Mouse (Mus musculus) intestine, postnatal 0 days (tissue): ENCODE results near the gene Sat1. TPM values are rescaled to one million over a fixed set of nuclear protein-coding genes. Genes with fewer than 3 reads are reported as not detected.
"Not testable (repeated sequence)": the region's sequence is repeated elsewhere in the genome, so short reads cannot be mapped to it uniquely, and the experiment has no call there.

Experiments used
- ATAC-seq: fragments of 200-750 bp; cut with Nextera tagmentation; 2 replicates; pipeline ENCODE4 v1.8.0; 2017; ENCODE audit warnings: mild to moderate bottlenecking, moderate TSS enrichment, moderate library complexity
- H3K27ac ChIP-seq: fragments of 300-500 bp; sonication (generic); 2 replicates; pipeline ENCODE4 v1.5.1; 2014; ENCODE audit warnings: mild to moderate bottlenecking, low read depth, low read length, moderate library complexity
- H3K27me3 ChIP-seq: fragments of 300-500 bp; sonication (generic); replicated peaks from 2 replicates; pipeline ENCODE4 v1.6.1; 2014; ENCODE audit warnings: low read length, mixed read lengths; ENCODE audit not compliant: control insufficient read depth, insufficient read depth
- H3K36me3 ChIP-seq: fragments of 300-500 bp; sonication (generic); 2 replicates; pipeline ENCODE4 v1.6.1; 2014; ENCODE audit warnings: mild to moderate bottlenecking, moderate library complexity; ENCODE audit not compliant: control insufficient read depth, insufficient read depth
- H3K4me1 ChIP-seq: fragments of 300-500 bp; sonication (generic); replicated peaks from 2 replicates; pipeline ENCODE4 v1.6.1; 2014; ENCODE audit warnings: antibody characterized with exemption, low read length, mixed read lengths; ENCODE audit not compliant: control insufficient read depth, insufficient read depth
- H3K4me2 ChIP-seq: fragments of 300-500 bp; sonication (generic); replicated peaks from 2 replicates; pipeline ENCODE4 v1.6.1; 2014; ENCODE audit warnings: low read depth, mild to moderate bottlenecking, moderate library complexity
- H3K4me3 ChIP-seq: fragments of 300-500 bp; sonication (generic); 2 replicates; pipeline ENCODE4 v1.5.1; 2014; ENCODE audit warnings: low read depth, low read length
- H3K9ac ChIP-seq: fragments of 300-500 bp; sonication (generic); 2 replicates; pipeline ENCODE4 v1.6.1; 2014; ENCODE audit warnings: mild to moderate bottlenecking, low read depth, low read length
- H3K9me3 ChIP-seq: fragments of 300-500 bp; sonication (generic); 2 replicates; pipeline ENCODE4 v1.6.1; 2016; ENCODE audit warnings: mixed run types; ENCODE audit not compliant: control insufficient read depth
- CTCF ChIP-seq: sonication (generic); IDR thresholded peaks from 2 replicates; pipeline ENCODE4 v1.5.1; 2016; ENCODE audit warnings: low read depth, mild to moderate bottlenecking, control low read depth, antibody characterized with exemption, moderate library complexity
- WGBS: fragments of 180-500 bp; shearing (Covaris S2); extraction: QIAGEN DNeasy Blood & Tissue Kit; methylation state at CpG from one replicate; pipeline ENCODE4 v1.1.7; 2014; 5-methylcytosine and 5-hydroxymethylcytosine counted together
- polyA plus RNA-seq: library from polyadenylated mRNA; unstranded; fragments of >200 nt; fragmentation: Nextera tagmentation; extraction: Ambion mirVana; gene quantifications from 2 replicates; pipeline ENCODE4 v1.2.1, GENCODE M21; 2015

The Sat1 gene
- polyA plus RNA-seq, 1 experiment from 2014 or later: 790 TPM

- H3K4me3 ChIP-seq: peak overlapping the region; percentile 64
- no peak for ATAC-seq
- H3K36me3 ChIP-seq: no peaks in the 10 kb centered on the region
- H3K27ac ChIP-seq: 0 out of 2 replicates have a peak overlapping the region, but pooled peaks have one; percentile 90
- H3K4me2 ChIP-seq: peak overlapping the region; percentile 54
- TF ChIP-seq CTCF: no peak
- no peaks in the 10 kb centered on the region for H3K4me1 ChIP-seq
- H3K9me3 ChIP-seq: no peaks in the 10 kb centered on the region
- H3K27me3 ChIP-seq: no peaks in the 10 kb centered on the region
- H3K9ac ChIP-seq: no peak overlapping the region; the same call in 1 of the 2 replicates
- 67% methylated on average over 5 of the region's 5 CpGs for WGBS
Observed at GRCm38 (mm10) chrX:155214291-155215136, 1.7 kb downstream of the Sat1 start.

- TF ChIP-seq CTCF: no peak
- Histone ChIP-seq H3K4me1 (no peaks in the 10 kb centered on the region), H3K4me3 (no peak overlapping the region), H3K9ac (no peak overlapping the region), H3K9me3 (no peaks in the 10 kb centered on the region), H3K27me3 (no peaks in the 10 kb centered on the region), H3K4me2 (no peak overlapping the region), H3K36me3 (no peaks in the 10 kb centered on the region), H3K27ac (no peak overlapping the region)
- 31% methylated on average over 1 of the region's 1 CpGs for WGBS
- no peak for ATAC-seq
Observed at GRCm38 (mm10) chrX:155208671-155209070, 7.6 kb downstream of the Sat1 start.

GRCm38 (mm10) chrX:155205436-155205835, 10.8 kb downstream of the Sat1 start:
- H3K4me3 ChIP-seq, H3K4me1 ChIP-seq, H3K9me3 ChIP-seq, H3K27me3 ChIP-seq, H3K9ac ChIP-seq, H3K27ac ChIP-seq, ATAC-seq, H3K4me2 ChIP-seq, H3K36me3 ChIP-seq: not testable (repeated sequence)
- 88% methylated on average over 2 of the region's 2 CpGs for WGBS

- Histone ChIP-seq H3K9ac (no peak overlapping the region), H3K36me3 (no peaks in the 10 kb centered on the region), H3K4me1 (no peaks in the 10 kb centered on the region), H3K4me2 (no peak overlapping the region), H3K9me3 (no peaks in the 10 kb centered on the region), H3K4me3 (no peak overlapping the region), H3K27me3 (no peaks in the 10 kb centered on the region), H3K27ac (no peak overlapping the region)
- no peak for TF ChIP-seq CTCF
- WGBS: 59% methylated on average over 2 of the region's 2 CpGs
- ATAC-seq: peak; percentile 69
Observed at GRCm38 (mm10) chrX:155202406-155203305, 13.6 kb downstream of the Sat1 start.

- H3K9ac ChIP-seq: no peak overlapping the region
- H3K4me3 ChIP-seq: no peak overlapping the region
- H3K9me3 ChIP-seq: no peaks in the 10 kb centered on the region
- H3K4me1 ChIP-seq: no peaks in the 10 kb centered on the region
- no peak for ATAC-seq
- H3K4me2 ChIP-seq: no peak overlapping the region
- TF ChIP-seq CTCF: no peak
- WGBS: 64% methylated on average over 1 of the region's 1 CpGs
- no peak overlapping the region for H3K27ac ChIP-seq
- H3K36me3 ChIP-seq: no peaks in the 10 kb centered on the region
- no peaks in the 10 kb centered on the region for H3K27me3 ChIP-seq
Observed at GRCm38 (mm10) chrX:155201799-155202198, 14.4 kb downstream of the Sat1 start.

- no peaks in the 10 kb centered on the region for H3K9me3 ChIP-seq
- no peak overlapping the region for H3K27ac ChIP-seq
- no peak for TF ChIP-seq CTCF
- H3K4me2 ChIP-seq: no peak overlapping the region
- H3K9ac ChIP-seq: no peak overlapping the region
- H3K36me3 ChIP-seq: no peaks in the 10 kb centered on the region
- H3K4me1 ChIP-seq: no peaks in the 10 kb centered on the region
- no peak overlapping the region for H3K4me3 ChIP-seq
- no peak for ATAC-seq
- 85% methylated on average over 4 of the region's 4 CpGs for WGBS
- no peaks in the 10 kb centered on the region for H3K27me3 ChIP-seq
Observed at GRCm38 (mm10) chrX:155194979-155195378, 21.3 kb downstream of the Sat1 start.
